Mouse (Mus musculus): ENCODE measurements around the gene Ak5.

The Ak5 gene

GRCm38 (mm10) chr3:152561708-152562107 is 106.5 kb downstream of the Ak5 start:
- no peak for DNase-seq

- DNase-seq: no peak
These were observed 108.9 kb downstream of the Ak5 start for GRCm38 (mm10) chr3:152559295-152559694.

- no peak for DNase-seq
These were observed 110.1 kb downstream of the Ak5 start for GRCm38 (mm10) chr3:152558106-152558505.

- DNase-seq: no peak
These were observed 110.5 kb downstream of the Ak5 start for GRCm38 (mm10) chr3:152557659-152558058.

- no peak for DNase-seq
These were observed 111.2 kb downstream of the Ak5 start for GRCm38 (mm10) chr3:152556919-152557318.

GRCm38 (mm10) chr3:152556435-152556834 is 111.7 kb downstream of the Ak5 start:
- no peak for DNase-seq

GRCm38 (mm10) chr3:152555216-152555615 is 112.9 kb downstream of the Ak5 start:
- DNase-seq: no peak

- DNase-seq: no peak
These were observed 113.8 kb downstream of the Ak5 start for GRCm38 (mm10) chr3:152554366-152554765.

- no peak for DNase-seq
These were observed 115.5 kb downstream of the Ak5 start for GRCm38 (mm10) chr3:152552641-152553040.

GRCm38 (mm10) chr3:152550528-152551115 is 117.5 kb downstream of the Ak5 start:
- DNase-seq: no peak

GRCm38 (mm10) chr3:152550031-152550430 is 118.1 kb downstream of the Ak5 start:
- DNase-seq: no peak

GRCm38 (mm10) chr3:152544921-152545320 is 123.2 kb downstream of the Ak5 start:
- DNase-seq: no peak

GRCm38 (mm10) chr3:152542298-152542697 is 125.9 kb downstream of the Ak5 start:
- DNase-seq: no peak

GRCm38 (mm10) chr3:152530344-152530743 is 137.8 kb downstream of the Ak5 start:
- DNase-seq: no peak

GRCm38 (mm10) chr3:152529058-152529972 is 138.8 kb downstream of the Ak5 start:
- DNase-seq: no peak

GRCm38 (mm10) chr3:152526721-152527120 is 141.4 kb downstream of the Ak5 start:
- no peak for DNase-seq

GRCm38 (mm10) chr3:152523315-152523638 is 144.9 kb downstream of the Ak5 start:
- DNase-seq: no peak

- no peak for DNase-seq
These were observed 145.4 kb downstream of the Ak5 start for GRCm38 (mm10) chr3:152522634-152523314.

- DNase-seq: no peak
These were observed 147.1 kb downstream of the Ak5 start for GRCm38 (mm10) chr3:152521054-152521453.

- no peak for DNase-seq
These were observed 148.1 kb downstream of the Ak5 start for GRCm38 (mm10) chr3:152520074-152520473.

- no peak for DNase-seq
These were observed 148.6 kb downstream of the Ak5 start for GRCm38 (mm10) chr3:152519556-152519955.

GRCm38 (mm10) chr3:152516569-152516968 is 151.6 kb downstream of the Ak5 start:
- no peak for DNase-seq

- DNase-seq: no peak
These were observed 152.2 kb downstream of the Ak5 start for GRCm38 (mm10) chr3:152515959-152516358.

- no peak for DNase-seq
These were observed 155.6 kb downstream of the Ak5 start for GRCm38 (mm10) chr3:152512517-152512916.
